Mouse (Mus musculus) stomach, postnatal 0 days (tissue): ENCODE measurements around the gene Abl2. TPM values are rescaled to one million over a fixed set of nuclear protein-coding genes. Genes with fewer than 3 reads are reported as not detected.

Source experiments
- ATAC-seq: fragments of 200-750 bp; cut with Nextera tagmentation; 2 replicates; pipeline ENCODE4 v1.8.0; 2017; ENCODE audit not compliant: low FRiP score, low TSS enrichment
- DNase-seq: peaks from one replicate; pipeline ENCODE4 v3.0.0-alpha.2; 2016; ENCODE audit warnings: low spot score
- H3K27ac ChIP-seq: fragments of 300-500 bp; sonication (generic); replicated peaks from 2 replicates; pipeline ENCODE4 v1.5.1; 2014; ENCODE audit warnings: mild to moderate bottlenecking, control low read depth
- H3K27me3 ChIP-seq: fragments of 300-500 bp; sonication (generic); 2 replicates; pipeline ENCODE4 v1.6.1; 2014; ENCODE audit warnings: low read length; ENCODE audit not compliant: control insufficient read depth, insufficient read depth
- H3K36me3 ChIP-seq: fragments of 300-500 bp; sonication (generic); 2 replicates; pipeline ENCODE4 v1.6.1; 2014; ENCODE audit warnings: low read length, mixed read lengths; ENCODE audit not compliant: control insufficient read depth, insufficient read depth
- H3K4me1 ChIP-seq: fragments of 300-500 bp; sonication (generic); replicated peaks from 2 replicates; pipeline ENCODE4 v1.6.1; 2014; ENCODE audit warnings: antibody characterized with exemption; ENCODE audit not compliant: control insufficient read depth, insufficient read depth
- H3K4me2 ChIP-seq: fragments of 300-500 bp; sonication (generic); replicated peaks from 2 replicates; pipeline ENCODE4 v1.6.1; 2014; ENCODE audit warnings: low read depth, mild to moderate bottlenecking, control low read depth, moderate library complexity
- H3K4me3 ChIP-seq: fragments of 300-500 bp; sonication (generic); 2 replicates; pipeline ENCODE4 v1.5.1; 2014; ENCODE audit warnings: low read depth, low read length, control low read depth
- H3K9ac ChIP-seq: fragments of 300-500 bp; sonication (generic); 2 replicates; pipeline ENCODE4 v1.6.1; 2014; ENCODE audit warnings: mild to moderate bottlenecking, low read length, control low read depth, mixed read lengths
- H3K9me3 ChIP-seq: fragments of 300-500 bp; sonication (generic); 2 replicates; pipeline ENCODE4 v1.6.1; 2016; ENCODE audit warnings: low read length; ENCODE audit not compliant: control insufficient read depth
- CTCF ChIP-seq: IDR thresholded peaks from 2 replicates; pipeline ENCODE4 v1.5.1; 2016; ENCODE audit warnings: antibody characterized with exemption, low read depth, mild to moderate bottlenecking, moderate library complexity
- EP300 ChIP-seq: optimal IDR thresholded peaks from 2 replicates; pipeline ENCODE3; 2016; ENCODE audit warnings: antibody characterized with exemption
- WGBS: fragments of 180-500 bp; shearing (Covaris S2); extraction: QIAGEN DNeasy Blood & Tissue Kit; methylation state at CpG from one replicate; pipeline ENCODE4 v1.1.7; 2014; 5-methylcytosine and 5-hydroxymethylcytosine counted together
- polyA plus RNA-seq: library from polyadenylated mRNA; unstranded; fragments of >200 nt; fragmentation: Nextera tagmentation; extraction: Ambion mirVana; gene quantifications from 2 replicates; pipeline ENCODE4 v1.2.1, GENCODE M21; 2015

Gene Abl2
- polyA plus RNA-seq, 1 experiment from 2014 or later, result 1.4 TPM

- no peak overlapping the region for H3K9ac ChIP-seq
- peaks cover 10% of the 10 kb centered on the region for H3K36me3 ChIP-seq
- no peaks in the 10 kb centered on the region for H3K27me3 ChIP-seq
- DNase-seq (no peak), ATAC-seq (no peak)
- no peaks in the 10 kb centered on the region for H3K4me1 ChIP-seq
- no peak overlapping the region for H3K4me2 ChIP-seq
- H3K4me3 ChIP-seq, result no peak overlapping the region
- WGBS, result 87% methylated on average over 10 of the region's 10 CpGs
- no peaks in the 10 kb centered on the region for H3K9me3 ChIP-seq
- no peak overlapping the region for H3K27ac ChIP-seq
- no peak for TF ChIP-seq CTCF
- no peak for TF ChIP-seq EP300
Observed at GRCm38 (mm10) chr1:156641808-156642207, 83.2 kb downstream of the Abl2 start.

GRCm38 (mm10) chr1:156642813-156643212 is 84.2 kb downstream of the Abl2 start:
- Histone ChIP-seq H3K27me3 (no peaks in the 10 kb centered on the region), H3K4me2 (no peak overlapping the region), H3K4me1 (no peaks in the 10 kb centered on the region), H3K9ac (no peak overlapping the region), H3K9me3 (no peaks in the 10 kb centered on the region), H3K27ac (no peak overlapping the region), H3K36me3 (peaks cover 10% of the 10 kb centered on the region), H3K4me3 (no peak overlapping the region)
- DNase-seq (no peak), ATAC-seq (no peak)
- TF ChIP-seq EP300, result no peak
- TF ChIP-seq CTCF, result no peak
- WGBS, result 70% methylated on average over 12 of the region's 12 CpGs

GRCm38 (mm10) chr1:156644061-156644460 is 85.5 kb downstream of the Abl2 start:
- no peak overlapping the region for H3K4me3 ChIP-seq
- 82% methylated on average over 10 of the region's 10 CpGs for WGBS
- no peak overlapping the region for H3K4me2 ChIP-seq
- TF ChIP-seq CTCF (no peak), EP300 (no peak)
- no peaks in the 10 kb centered on the region for H3K9me3 ChIP-seq
- ATAC-seq, result no peak
- H3K36me3 ChIP-seq, result peaks cover 10% of the 10 kb centered on the region
- no peaks in the 10 kb centered on the region for H3K4me1 ChIP-seq
- H3K27me3 ChIP-seq, result no peaks in the 10 kb centered on the region
- no peak for DNase-seq
- H3K27ac ChIP-seq, result no peak overlapping the region
- no peak overlapping the region for H3K9ac ChIP-seq

- Histone ChIP-seq H3K4me3 (no peak overlapping the region), H3K9me3 (no peaks in the 10 kb centered on the region), H3K4me2 (no peak overlapping the region), H3K4me1 (no peaks in the 10 kb centered on the region), H3K36me3 (peaks cover 10% of the 10 kb centered on the region), H3K9ac (no peak overlapping the region), H3K27me3 (no peaks in the 10 kb centered on the region), H3K27ac (no peak overlapping the region)
- TF ChIP-seq EP300, result no peak
- TF ChIP-seq CTCF, result no peak
- WGBS, result 71% methylated on average over 13 of the region's 13 CpGs
- ATAC-seq, result no peak
- DNase-seq, result no peak
Observed at GRCm38 (mm10) chr1:156644780-156645523, 86.4 kb downstream of the Abl2 start.

GRCm38 (mm10) chr1:156645971-156646370 is 87.4 kb downstream of the Abl2 start:
- no peak for ATAC-seq
- no peak overlapping the region for H3K4me3 ChIP-seq
- no peaks in the 10 kb centered on the region for H3K4me1 ChIP-seq
- no peak overlapping the region for H3K4me2 ChIP-seq
- no peak overlapping the region for H3K27ac ChIP-seq
- H3K9ac ChIP-seq, result no peak overlapping the region
- 81% methylated on average over 4 of the region's 4 CpGs for WGBS
- TF ChIP-seq EP300 (no peak), CTCF (no peak)
- no peak for DNase-seq
- H3K9me3 ChIP-seq, result no peaks in the 10 kb centered on the region
- H3K36me3 ChIP-seq, result peaks cover 10% of the 10 kb centered on the region
- no peaks in the 10 kb centered on the region for H3K27me3 ChIP-seq

- H3K36me3 ChIP-seq, result no peaks in the 10 kb centered on the region
- no peak for DNase-seq
- H3K27ac ChIP-seq, result no peak overlapping the region
- no peak for ATAC-seq
- H3K4me3 ChIP-seq, result no peak overlapping the region
- WGBS, result 39% methylated on average over 2 of the region's 2 CpGs
- no peak overlapping the region for H3K9ac ChIP-seq
- TF ChIP-seq CTCF, result no peak
- TF ChIP-seq EP300, result no peak
- no peaks in the 10 kb centered on the region for H3K9me3 ChIP-seq
- H3K4me2 ChIP-seq, result no peak overlapping the region
- no peaks in the 10 kb centered on the region for H3K4me1 ChIP-seq
- no peaks in the 10 kb centered on the region for H3K27me3 ChIP-seq
Observed at GRCm38 (mm10) chr1:156648705-156649104, 90.1 kb downstream of the Abl2 start.
